Mouse (Mus musculus) splenic B cell, adult 2 months (primary cell): Measurements from ENCODE around the gene P2rx1.

Experiments used
- DNase-seq: peaks from one replicate; pipeline ENCODE4 v3.0.0-alpha.2; 2011; ENCODE audit warnings: low read depth, low spot score
- H3K27me3 ChIP-seq: 2 replicates; pipeline ENCODE4 v1.6.1; 2012; ENCODE audit warnings: mild to moderate bottlenecking, low read length, moderate library complexity, mixed read lengths; ENCODE audit not compliant: control insufficient read depth, poor library complexity, insufficient read depth, severe bottlenecking
- H3K36me3 ChIP-seq: 2 replicates; pipeline ENCODE4 v1.6.1; 2012; ENCODE audit warnings: mild to moderate bottlenecking, low read length, moderate library complexity, mixed read lengths; ENCODE audit not compliant: control insufficient read depth, poor library complexity, insufficient read depth, severe bottlenecking

Gene P2rx1

GRCm38 (mm10) chr11:73006377-73006776 is 7.5 kb downstream of the P2rx1 start:
- H3K27me3 ChIP-seq: no peaks in the 10 kb centered on the region
- peak; percentile 89 for DNase-seq
- H3K36me3 ChIP-seq: no peaks in the 10 kb centered on the region

- Histone ChIP-seq H3K36me3 (no peaks in the 10 kb centered on the region), H3K27me3 (no peaks in the 10 kb centered on the region)
- DNase-seq: no peak
These were observed 8.2 kb downstream of the P2rx1 start for GRCm38 (mm10) chr11:73007113-73007512.

GRCm38 (mm10) chr11:73007698-73008481 is 9.0 kb downstream of the P2rx1 start:
- peak; percentile 76 for DNase-seq
- no peaks in the 10 kb centered on the region for H3K27me3 ChIP-seq
- H3K36me3 ChIP-seq: no peaks in the 10 kb centered on the region

- Histone ChIP-seq H3K36me3 (no peaks in the 10 kb centered on the region), H3K27me3 (no peaks in the 10 kb centered on the region)
- DNase-seq: no peak
These were observed 9.9 kb downstream of the P2rx1 start for GRCm38 (mm10) chr11:73008826-73009225.

- DNase-seq: no peak
- H3K36me3 ChIP-seq: no peaks in the 10 kb centered on the region
- H3K27me3 ChIP-seq: no peaks in the 10 kb centered on the region
These were observed 10.8 kb downstream of the P2rx1 start for GRCm38 (mm10) chr11:73009531-73010274.

GRCm38 (mm10) chr11:73013981-73014380 is 15.1 kb downstream of the P2rx1 start:
- Histone ChIP-seq H3K36me3 (no peaks in the 10 kb centered on the region), H3K27me3 (no peaks in the 10 kb centered on the region)
- DNase-seq: no peak

GRCm38 (mm10) chr11:73014831-73015344 is 16.0 kb downstream of the P2rx1 start:
- no peak for DNase-seq
- no peaks in the 10 kb centered on the region for H3K27me3 ChIP-seq
- H3K36me3 ChIP-seq: no peaks in the 10 kb centered on the region

GRCm38 (mm10) chr11:73015391-73016102 is 16.6 kb downstream of the P2rx1 start:
- no peaks in the 10 kb centered on the region for H3K27me3 ChIP-seq
- no peaks in the 10 kb centered on the region for H3K36me3 ChIP-seq
- no peak for DNase-seq

GRCm38 (mm10) chr11:73016103-73016420 is 17.2 kb downstream of the P2rx1 start:
- no peak for DNase-seq
- Histone ChIP-seq H3K36me3 (no peaks in the 10 kb centered on the region), H3K27me3 (no peaks in the 10 kb centered on the region)

GRCm38 (mm10) chr11:73018471-73019146 is 19.7 kb downstream of the P2rx1 start, which contains the start of gene Camkk1:
TSS of gene Camkk1 (plus strand) at chr11:73019008.
- peak; percentile 88 for DNase-seq
- no peaks in the 10 kb centered on the region for H3K36me3 ChIP-seq
- no peaks in the 10 kb centered on the region for H3K27me3 ChIP-seq

GRCm38 (mm10) chr11:73019147-73019795 is 20.4 kb downstream of the P2rx1 start:
- peak; percentile 91 for DNase-seq
- no peaks in the 10 kb centered on the region for H3K36me3 ChIP-seq
- no peaks in the 10 kb centered on the region for H3K27me3 ChIP-seq

GRCm38 (mm10) chr11:73020953-73021800 is 22.3 kb downstream of the P2rx1 start:
- H3K36me3 ChIP-seq: no peaks in the 10 kb centered on the region
- DNase-seq: no peak
- H3K27me3 ChIP-seq: no peaks in the 10 kb centered on the region

GRCm38 (mm10) chr11:73023099-73023498 is 24.2 kb downstream of the P2rx1 start:
- DNase-seq: no peak
- H3K27me3 ChIP-seq: no peaks in the 10 kb centered on the region

More at GRCm38 (mm10) chr11:73023099-73023498, 24.2 kb downstream of the P2rx1 start:
- no peaks in the 10 kb centered on the region for H3K36me3 ChIP-seq
